Mouse (Mus musculus) left cerebral cortex, postnatal 25 days (tissue): ENCODE data around the gene Macrod2. TPM values are rescaled to one million over a fixed set of nuclear protein-coding genes. Genes with fewer than 3 reads are reported as not detected.

Experiments used
- DNase-seq, 2 experiments: peaks; one replicate each; pipeline ENCODE4 v3.0.0; 2022; ENCODE audit warnings: low spot score in 2 of 2, mixed read lengths in 1 of 2
- intact Hi-C: fragments of 180-260 bp; cut with DNase I; formaldehyde crosslinking; loops from one replicate; pipeline ENCODE4 v1.15.1; 2025
- total RNA-seq, 2 experiments: library from RNA; stranded (reverse); gene quantifications; 2 replicates each; pipeline ENCODE4 v1.2.3; 2021

The Macrod2 gene
- total RNA-seq, 2 experiments from 2014 or later: 50.3 to 61.6 TPM

GRCm38 (mm10) chr2:141125638-141126037 lies 730.5 kb downstream of the Macrod2 start:
- DNase-seq: no peak
- intact Hi-C loops: no loop called here

GRCm38 (mm10) chr2:141142266-141142665 lies 747.2 kb downstream of the Macrod2 start:
- intact Hi-C loops: no loop called here
- DNase-seq: no peak

- intact Hi-C loops: no loop called here
- peak in 1 of 2 experiments; percentile 31 for DNase-seq
Observed at GRCm38 (mm10) chr2:141152011-141152772, 757.1 kb downstream of the Macrod2 start.

GRCm38 (mm10) chr2:141155972-141156371 lies 760.9 kb downstream of the Macrod2 start:
- intact Hi-C loops: no loop called here
- DNase-seq: no peak

- intact Hi-C loops: no loop called here
- DNase-seq: no peak
Observed at GRCm38 (mm10) chr2:141156979-141157593, 762.0 kb downstream of the Macrod2 start.

GRCm38 (mm10) chr2:141158161-141158560 lies 763.1 kb downstream of the Macrod2 start:
- intact Hi-C loops: no loop called here
- no peak for DNase-seq

- no peak for DNase-seq
- intact Hi-C loops: no loop called here
Observed at GRCm38 (mm10) chr2:141163918-141164317, 768.8 kb downstream of the Macrod2 start.

GRCm38 (mm10) chr2:141169586-141169985 lies 774.5 kb downstream of the Macrod2 start:
- DNase-seq: no peak
- intact Hi-C loops: no loop called here

- DNase-seq: no peak
Observed at GRCm38 (mm10) chr2:141173167-141173566, 778.1 kb downstream of the Macrod2 start.

GRCm38 (mm10) chr2:141173607-141174006 lies 778.5 kb downstream of the Macrod2 start:
- no peak for DNase-seq
- intact Hi-C loops: no loop called here

More at GRCm38 (mm10) chr2:141173167-141173566, 778.1 kb downstream of the Macrod2 start:
- intact Hi-C loops: no loop called here

GRCm38 (mm10) chr2:141180656-141181055 lies 785.5 kb downstream of the Macrod2 start:
- intact Hi-C loops: no loop called here
- no peak for DNase-seq

- intact Hi-C loops: no loop called here
Observed at GRCm38 (mm10) chr2:141182034-141182759, 787.1 kb downstream of the Macrod2 start.

GRCm38 (mm10) chr2:141194476-141194875 lies 799.4 kb downstream of the Macrod2 start:
- intact Hi-C loops: no loop called here
- DNase-seq: no peak

More at GRCm38 (mm10) chr2:141182034-141182759, 787.1 kb downstream of the Macrod2 start:
- no peak for DNase-seq

- intact Hi-C loops: no loop called here
- DNase-seq: no peak
Observed at GRCm38 (mm10) chr2:141200481-141200880, 805.4 kb downstream of the Macrod2 start.

GRCm38 (mm10) chr2:141201303-141202014 lies 806.4 kb downstream of the Macrod2 start:
- intact Hi-C loops: no loop called here
- no peak for DNase-seq

GRCm38 (mm10) chr2:141202015-141202364 lies 806.9 kb downstream of the Macrod2 start:
- intact Hi-C loops: no loop called here
- DNase-seq: no peak

GRCm38 (mm10) chr2:141211346-141211745 lies 816.2 kb downstream of the Macrod2 start:
- DNase-seq: no peak
- intact Hi-C loops: no loop called here

- intact Hi-C loops: no loop called here
- DNase-seq: no peak
Observed at GRCm38 (mm10) chr2:141212291-141212690, 817.2 kb downstream of the Macrod2 start.

GRCm38 (mm10) chr2:141217490-141217889 lies 822.4 kb downstream of the Macrod2 start:
- DNase-seq: no peak
- intact Hi-C loops: no loop called here

- DNase-seq: no peak
- intact Hi-C loops: no loop called here
Observed at GRCm38 (mm10) chr2:141217925-141218324, 822.8 kb downstream of the Macrod2 start.
